Mouse (Mus musculus) spleen, postnatal 14 days (tissue): ENCODE data around the gene Gm20403.
"Not testable (repeated sequence)": the region's sequence is repeated elsewhere in the genome, so short reads cannot be mapped to it uniquely, and the experiment has no call there.

ENCODE experiments used
- DNase-seq, 2 experiments: peaks; one replicate each; pipeline ENCODE4 v3.0.0; 2021 to 2022; ENCODE audit warnings: low spot score in 2 of 2

Gene Gm20403

DNA sequence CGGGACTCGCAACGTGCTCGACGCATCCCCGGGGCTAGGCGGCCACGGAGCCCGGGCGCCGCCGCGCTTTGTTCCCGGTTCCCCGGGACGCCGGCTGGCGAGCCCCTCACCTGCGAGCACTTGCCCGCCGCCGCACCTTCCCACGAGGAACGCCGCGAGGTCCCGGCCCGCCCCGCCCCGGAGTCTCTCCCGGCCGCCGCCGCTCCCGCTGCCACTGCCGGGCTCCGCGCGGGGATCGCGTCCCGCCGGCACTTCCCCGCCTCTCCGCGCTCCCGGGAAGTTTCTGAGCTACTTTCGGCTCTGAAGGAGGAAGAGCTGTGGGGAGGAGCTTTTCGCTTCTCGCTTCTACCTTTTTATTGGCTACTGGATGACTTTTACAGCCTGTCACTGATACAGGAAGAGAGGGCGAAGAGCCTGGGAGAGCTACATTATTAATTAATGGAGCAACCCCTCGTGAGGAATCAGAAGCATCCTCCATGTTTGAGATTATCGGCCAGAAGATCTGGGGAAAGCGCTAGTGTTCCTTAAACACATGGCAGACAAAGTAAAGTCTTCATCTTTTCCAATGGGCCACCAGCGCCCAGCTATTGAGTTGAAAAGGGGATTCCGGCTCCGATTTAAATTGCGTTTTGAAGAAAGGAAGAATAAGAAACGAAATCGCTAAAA, at the start of gene Gm20403:
Gene Gm20403, minus strand, starts transcription at position 478 of the 666 bp plus-strand sequence.
- peak; percentile 43 to 49 for DNase-seq

DNA sequence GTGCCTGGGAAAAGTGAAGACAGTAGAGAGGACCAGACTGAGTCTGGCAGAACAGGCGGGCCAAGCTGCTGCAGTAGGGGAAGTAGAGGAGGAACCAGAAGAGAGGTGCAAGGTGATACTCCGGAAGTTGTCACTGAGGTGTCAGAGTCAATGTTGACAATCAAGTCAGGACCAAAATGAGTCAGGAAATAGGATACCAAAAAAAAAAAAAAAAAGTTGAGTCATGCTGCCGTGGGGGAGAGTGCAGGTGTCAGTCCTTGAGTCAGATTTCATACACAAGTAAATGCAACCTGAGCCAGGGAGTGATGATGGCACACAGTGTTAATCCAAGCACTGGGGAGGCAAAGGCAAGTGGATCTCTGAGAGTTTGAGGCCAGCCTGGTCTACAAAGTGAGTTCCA, 40.8 kb upstream of the Gm20403 start:
- no peak for DNase-seq

DNA sequence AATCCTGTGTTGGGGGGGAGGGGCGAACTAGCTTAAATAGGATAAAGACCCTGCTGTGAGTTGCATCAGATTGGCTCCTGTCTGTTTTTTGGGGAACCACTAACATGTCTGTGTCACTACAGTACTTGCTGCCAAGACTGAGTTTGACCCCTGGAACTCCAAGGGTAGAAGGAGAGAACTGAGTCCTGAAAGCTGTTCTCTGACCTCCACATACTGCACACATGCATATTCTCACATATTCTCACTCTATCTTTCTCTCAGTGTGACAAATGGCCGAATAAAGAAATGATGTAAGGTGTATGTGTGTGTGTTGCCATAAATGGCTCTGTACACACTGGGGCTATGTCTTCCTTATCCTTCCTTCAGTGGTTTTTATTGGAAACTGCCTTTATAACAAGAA, 37.0 kb upstream of the Gm20403 start:
- DNase-seq: no peak

DNA sequence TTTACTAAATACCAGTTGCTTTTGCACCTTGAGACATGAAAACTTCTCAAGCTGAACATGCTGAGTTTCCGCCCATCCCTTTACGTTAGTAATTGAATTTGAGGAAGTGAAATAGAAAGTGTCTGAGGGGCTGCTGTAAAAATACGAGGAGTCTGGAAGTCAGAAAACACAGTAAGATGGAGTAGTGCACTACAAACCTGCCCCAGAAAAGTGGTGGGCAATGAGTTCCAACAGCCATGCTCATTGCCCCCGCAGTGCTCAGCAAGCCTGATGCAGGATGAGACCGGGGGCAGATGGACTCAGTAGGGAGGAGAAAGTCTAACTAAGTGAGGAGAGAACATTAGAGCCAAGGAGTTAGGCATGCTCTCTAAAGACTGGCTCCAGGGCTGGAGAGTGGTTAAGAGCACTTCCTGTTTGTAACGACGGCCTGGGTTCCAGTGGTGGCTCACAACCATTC, 33.1 kb upstream of the Gm20403 start:
- DNase-seq: no peak

DNA sequence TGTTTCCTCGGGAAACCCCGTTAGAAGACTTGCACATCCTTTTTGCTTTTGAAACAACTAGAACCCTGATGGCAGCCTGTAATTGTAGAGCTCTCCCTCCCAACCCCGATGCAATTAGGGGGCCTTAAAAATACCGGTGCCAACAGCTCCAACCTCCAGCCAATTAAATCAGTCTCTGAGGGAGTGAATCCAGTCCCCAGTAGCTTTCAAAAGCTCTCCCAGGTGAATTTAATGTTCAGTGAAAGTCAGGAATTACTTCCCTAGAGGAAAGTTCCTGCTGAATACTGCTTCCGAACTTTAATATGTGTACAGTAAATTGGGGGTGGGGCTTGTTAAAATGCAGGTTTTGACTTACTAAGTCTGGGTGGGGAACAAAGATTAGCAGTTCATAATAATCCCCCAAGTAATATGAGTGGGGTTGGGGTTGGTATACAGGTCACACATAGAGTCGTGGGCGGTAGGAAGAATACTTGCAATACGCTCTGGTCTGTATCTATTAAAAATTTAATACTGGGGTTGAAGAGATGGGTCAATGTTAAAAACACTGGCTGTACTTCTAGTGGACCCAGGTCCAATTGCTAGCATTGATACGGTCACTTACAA, 30.9 kb upstream of the Gm20403 start:
- no peak for DNase-seq

DNA sequence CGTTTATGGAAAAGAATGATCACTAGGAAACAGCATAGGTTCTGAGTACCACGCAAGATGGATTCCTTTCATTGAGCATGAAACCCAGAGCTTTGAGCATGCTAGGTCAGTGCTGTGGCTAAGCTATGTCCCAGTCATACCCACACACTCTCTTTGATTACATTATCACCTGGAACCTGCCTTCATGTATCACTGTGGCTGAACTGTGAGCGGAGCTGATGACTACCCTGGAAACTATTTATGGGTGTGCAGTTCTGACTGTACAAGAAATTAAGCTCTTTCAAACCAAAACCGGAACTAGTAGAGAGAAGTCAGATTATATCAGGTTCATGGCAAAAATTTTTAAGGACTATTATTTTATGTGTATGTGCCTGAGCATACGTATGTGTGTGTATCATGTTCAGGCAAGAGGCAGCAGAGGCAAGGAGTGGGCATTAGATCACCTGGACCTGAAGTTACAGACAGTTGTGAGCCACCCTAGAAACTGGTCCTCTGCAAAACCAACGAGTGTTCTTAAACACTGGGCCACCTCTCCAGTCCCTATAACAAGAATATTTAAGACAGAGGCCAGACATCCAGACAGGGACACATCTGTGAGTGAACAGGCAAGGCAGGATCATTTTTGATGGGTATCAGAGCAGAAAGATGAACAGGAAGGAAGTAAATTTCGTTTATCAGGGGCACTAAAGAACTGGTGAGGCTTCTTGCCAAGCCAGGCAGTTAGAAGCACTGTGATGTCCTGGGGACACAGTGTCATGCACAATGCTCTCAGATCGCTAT, 30.2 kb upstream of the Gm20403 start:
- no peak for DNase-seq

DNA sequence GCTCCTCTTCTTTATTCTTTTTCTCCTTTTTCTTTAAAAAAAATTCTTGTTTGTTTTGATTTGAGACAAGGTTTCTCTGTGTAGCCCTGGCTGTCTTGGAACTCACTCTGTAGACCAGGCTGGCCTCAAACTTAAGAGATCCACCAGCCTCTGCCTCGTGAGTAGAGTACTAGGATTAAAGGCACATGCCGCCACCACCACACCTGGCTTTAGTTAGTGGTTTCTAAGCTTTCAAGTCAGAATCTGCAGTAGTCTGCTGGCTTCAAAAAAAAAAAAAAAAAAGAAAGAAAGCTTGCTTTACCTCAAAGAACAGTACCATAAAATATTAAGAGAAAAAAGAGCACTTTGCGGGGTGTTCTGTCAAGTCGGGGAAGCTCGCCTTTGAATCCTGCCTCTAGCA, 29.1 kb upstream of the Gm20403 start:
- DNase-seq: no peak

DNA sequence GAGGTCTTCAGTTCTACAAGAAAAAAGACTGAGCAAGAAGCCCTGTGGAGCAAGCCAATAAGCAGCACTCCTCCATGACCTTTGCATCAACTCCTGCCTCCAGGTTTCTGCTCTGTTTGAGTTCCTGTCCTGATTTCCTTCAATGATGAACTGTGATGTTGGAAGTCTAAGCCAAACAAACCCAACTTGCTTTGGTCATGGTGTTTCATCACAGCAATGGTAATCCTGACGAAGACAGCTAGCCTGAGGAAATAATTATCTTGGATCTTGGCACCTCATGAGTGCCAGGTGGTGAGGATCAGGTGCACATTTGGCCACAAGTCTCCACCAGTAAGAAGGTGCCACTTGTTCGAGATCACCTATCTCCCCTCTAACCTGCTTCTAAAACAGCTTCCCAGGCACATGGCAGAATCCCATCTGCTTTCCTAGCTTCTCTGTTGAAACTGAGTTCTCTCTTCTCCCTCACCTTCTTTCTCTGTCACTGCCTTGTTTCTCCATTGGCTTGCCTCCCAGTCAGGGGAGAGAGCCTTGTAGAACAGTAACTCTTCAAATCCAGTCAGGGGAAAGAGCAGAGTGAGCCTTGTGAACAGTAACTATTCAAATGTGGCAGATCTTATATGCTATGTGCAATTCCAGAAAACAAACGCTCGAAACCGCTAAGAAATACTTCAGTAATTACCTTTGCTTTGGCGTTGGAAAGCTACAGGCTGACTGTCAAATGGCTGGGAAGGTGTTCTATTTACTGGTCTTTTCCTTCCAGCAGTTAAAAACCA, 27.5 kb upstream of the Gm20403 start, which contains the start of gene Baz1a:
Gene Baz1a, minus strand, starts transcription at position 723 of the 773 bp plus-strand sequence.
- DNase-seq: no peak

DNA sequence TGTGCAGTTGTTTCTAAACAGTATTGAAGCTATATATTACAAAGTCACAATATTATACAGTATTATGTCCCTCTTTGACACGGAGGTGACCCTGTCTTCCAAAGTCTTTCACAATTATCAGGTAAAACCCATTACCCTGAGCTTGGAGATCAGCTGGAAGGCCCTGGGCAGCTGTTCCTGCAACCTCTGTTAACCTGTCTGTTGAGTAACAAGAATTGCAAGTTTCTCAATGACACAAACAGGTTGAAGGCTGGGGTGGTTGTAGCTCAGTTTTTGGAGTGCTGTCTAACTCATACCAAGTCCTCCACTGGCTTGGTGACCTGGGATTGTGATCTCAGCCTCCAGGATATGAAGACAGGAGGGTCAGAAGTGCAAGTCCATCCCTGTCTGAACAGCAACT, 26.7 kb upstream of the Gm20403 start:
- DNase-seq: no peak

DNA sequence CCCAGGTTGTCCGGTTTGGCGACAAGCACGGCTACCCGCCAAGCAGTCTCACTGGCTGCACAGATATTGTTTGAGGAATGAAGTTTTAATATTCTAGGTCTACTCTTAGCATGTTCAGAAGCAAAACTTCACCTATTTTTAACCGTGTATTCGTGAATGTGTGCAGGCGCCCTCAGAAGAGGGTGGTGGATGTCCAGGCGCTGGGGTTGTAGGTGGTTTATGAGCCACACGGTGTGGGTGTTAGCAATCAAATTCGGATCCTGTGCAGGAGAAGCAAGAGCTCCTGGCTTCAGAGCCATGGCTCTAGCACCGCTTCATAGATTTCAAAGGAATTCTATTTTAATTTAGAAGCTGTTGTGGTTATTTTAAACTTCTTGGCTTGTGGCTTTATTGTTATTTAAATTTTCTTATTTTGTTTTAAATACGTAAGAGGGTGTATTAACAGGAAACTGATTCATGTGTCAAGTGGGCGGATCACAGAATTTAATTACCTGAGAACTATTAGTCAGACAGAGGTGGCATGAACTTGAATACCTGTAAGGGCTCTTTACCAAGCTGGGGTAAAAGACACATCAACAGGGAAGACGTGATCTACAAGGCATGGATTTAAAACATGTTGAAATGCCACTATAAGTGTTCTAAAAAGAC, 21.2 kb upstream of the Gm20403 start:
- no peak for DNase-seq

DNA sequence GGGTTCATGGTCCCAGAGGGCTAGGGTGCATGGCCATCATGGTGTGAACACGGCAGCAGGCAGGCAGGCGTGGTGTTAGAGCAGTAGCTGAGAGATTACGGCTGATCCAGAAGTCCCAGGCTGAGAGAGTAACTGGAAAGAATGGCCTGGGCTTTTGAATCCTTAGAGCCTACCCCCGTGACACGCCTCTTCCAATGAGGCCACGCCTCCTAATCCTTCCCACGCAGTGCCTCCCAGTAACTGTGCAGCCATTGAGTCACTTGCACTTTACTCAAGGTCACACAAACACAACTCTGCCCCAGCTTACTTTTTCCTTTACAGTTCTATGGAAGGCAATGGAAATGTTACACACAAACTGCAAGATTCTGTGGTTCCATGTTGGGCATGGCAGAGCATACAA, 19.7 kb upstream of the Gm20403 start:
- DNase-seq: no peak

DNA sequence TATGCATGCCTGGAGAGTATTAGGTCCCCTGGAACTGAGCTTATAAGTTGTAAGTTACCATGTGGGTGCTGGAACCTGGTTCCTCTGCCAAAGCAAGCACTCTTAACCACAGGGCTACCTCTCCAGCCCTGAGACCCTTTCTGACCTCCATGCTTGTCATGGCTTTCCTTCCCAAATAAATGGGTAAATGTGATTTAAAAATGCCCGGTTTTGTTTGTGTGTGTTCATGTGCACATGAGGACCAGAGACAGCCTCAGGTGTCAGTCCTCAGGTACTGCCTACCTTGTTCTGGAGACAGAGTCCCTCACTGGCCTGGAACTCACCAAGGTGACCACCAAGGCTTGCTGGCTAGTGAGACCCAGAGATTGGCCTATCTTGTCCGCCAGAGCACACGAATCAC, 18.1 kb upstream of the Gm20403 start:
- DNase-seq: no peak

DNA sequence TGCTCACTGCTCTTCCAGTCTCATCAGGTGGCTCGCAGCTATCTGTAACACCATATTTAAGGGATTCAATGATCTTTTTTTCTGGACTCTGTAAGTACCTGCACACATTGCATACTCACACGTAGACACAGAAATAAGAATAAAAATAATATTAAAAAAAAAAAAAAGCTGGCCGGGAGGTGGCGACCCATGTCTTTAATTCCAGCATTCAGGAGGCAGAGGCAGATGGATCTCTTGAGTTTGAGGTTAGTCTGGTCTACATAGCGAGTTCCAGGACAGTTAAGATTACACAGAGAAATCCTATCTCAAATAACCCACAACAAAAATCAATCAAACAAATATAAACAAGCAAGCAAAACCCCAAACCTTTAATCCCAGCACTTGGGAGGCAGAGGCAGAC, 17.5 kb upstream of the Gm20403 start:
- no peak for DNase-seq

DNA sequence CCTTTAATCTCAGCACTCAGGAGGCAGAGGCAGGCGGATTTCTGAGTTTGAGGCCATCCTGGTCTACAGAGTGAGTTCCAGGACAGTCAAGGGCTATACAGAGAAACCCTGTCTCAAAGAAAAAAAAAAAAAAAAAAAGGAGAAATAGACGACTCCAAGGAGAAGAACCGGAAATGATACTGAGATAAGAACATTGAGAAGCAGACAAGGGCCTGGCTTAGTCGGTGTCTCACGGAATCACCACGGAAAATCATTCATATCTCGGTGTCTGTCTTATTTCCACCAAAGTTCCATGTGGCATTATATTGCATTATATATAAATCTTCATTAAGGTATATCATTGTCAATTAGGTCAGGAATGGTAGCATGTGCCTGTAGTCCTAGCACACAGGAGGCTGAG, 16.2 kb upstream of the Gm20403 start:
- DNase-seq: not testable (repeated sequence)

DNA sequence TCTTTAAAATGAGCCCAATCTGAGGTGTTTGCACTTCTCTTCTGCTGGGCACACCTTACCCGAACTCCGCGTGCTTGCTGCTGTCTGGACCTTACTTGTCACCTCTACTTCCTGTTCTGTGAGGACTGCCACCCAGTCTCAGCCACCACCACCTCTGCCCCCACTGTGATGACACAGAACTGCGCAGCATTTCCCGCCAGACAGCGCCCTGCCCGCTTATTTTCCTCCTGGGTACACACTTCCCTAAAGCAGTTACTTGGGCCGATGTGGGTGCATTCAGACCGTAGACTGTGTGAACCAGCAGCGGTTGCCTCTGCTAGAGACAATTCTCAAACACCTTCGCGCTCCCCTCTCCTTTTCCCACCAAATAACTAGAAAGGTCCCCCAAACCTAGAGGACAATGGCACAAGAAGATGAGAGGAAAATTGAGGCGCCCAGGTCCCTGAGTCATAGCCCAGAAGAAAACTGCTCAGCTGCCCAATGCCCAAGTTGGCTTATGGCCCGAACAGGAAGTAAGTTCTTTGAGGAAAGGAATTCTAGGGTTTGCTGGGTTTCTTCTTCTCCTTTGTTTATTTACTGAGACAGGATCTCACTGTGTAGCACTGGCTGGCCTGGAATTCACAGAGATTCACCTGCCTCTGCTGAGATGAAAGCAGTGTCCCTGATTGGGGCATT, 12.8 kb upstream of the Gm20403 start:
- DNase-seq: peak; percentile 53 to 70

DNA sequence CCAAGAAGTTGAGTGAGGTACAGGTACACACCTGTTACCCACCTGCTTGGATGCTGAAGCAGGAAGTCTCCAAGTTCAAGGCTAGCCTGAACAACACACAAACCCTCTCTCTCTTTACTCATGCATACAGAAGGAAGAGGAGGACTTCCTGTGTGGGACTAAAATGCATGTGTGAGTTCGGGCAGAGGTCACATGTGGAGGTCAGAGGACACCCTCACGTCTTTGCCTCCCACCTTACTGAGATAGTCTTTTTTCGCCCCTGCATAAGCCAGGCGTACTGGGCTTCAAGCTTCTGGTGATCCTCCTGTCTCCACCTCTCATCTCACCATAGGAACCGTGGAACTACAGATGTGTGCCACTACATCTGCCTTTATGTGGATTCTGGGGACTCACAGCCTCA, 12.1 kb upstream of the Gm20403 start:
- DNase-seq: no peak

DNA sequence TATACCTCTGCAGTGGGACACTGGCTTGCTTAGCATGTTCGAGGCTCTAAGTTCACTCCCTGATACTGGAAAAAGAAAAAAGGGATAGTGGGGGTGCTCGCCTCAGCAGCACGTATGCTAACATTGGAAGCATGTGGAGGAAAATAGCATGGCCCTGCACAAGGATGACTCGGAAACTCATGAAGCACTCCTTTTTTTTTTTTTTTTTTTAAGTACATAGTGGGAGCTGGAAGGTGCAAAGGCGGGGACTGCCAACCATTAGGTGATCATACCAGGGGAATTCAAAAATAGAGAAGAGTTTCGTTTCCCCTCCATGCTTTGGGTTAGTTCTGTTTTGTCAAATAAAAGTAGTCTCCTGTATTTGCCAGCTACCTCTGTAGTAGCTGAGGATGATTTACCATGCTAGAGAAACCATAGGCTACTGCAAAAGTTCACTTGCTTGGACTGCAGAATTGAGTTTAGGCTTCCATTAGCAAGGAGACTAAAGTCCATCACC, 10.7 kb upstream of the Gm20403 start:
- no peak for DNase-seq

DNA sequence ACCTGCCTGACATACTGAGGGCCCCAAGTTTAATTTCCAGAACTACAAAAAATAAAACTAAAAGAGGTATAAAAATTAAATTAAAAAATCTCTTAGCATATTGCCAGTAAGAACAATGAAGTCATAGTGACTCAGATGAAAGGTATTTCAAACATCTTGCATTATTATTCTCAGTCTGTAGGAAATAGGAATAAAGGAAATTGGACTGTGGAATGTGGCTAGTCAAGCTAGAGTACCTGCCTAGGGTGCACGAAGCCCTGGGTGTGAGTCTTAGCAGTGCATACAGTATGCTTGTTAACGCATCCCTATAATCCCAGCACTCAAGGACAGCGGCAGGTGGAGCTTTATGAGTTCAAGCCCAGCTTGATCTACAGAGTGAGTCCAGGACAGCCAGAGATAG, 9.6 kb upstream of the Gm20403 start:
- no peak for DNase-seq

DNA sequence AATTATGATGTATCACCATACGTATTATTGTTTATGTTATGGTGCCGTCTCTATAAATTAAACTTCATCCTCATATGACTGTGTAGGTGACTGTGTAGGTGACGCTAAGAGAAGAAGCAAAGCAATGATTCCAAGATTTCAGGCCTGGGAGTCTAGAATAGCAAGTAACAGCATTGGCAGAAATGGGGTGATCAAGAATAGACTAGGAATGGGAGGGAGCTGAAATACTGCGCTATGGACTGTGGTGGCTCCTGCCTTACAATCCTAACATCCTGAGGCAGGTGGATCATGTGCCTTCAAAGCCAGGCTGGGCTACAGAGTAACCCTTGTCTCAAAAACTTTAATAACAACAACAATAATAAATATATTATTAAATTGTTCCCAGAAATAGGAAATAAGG, 8.1 kb upstream of the Gm20403 start:
- no peak for DNase-seq

DNA sequence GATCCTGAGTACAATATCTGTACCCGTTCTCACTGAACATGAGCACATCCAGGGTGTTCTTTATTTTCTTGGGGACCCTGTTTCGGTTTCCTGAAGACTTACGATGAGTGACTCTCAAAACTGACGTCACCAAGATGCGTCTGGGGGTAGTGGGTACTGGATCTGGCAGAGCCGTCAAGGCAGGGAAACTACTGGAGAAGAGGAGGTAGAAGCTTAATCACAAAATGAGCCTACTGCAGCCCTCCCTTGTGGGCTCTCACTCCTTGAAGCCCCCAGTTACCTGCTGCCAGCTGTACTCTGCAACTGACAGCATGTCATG, 7.7 kb upstream of the Gm20403 start:
- DNase-seq: no peak
